Mouse (Mus musculus) hematopoietic stem cell, adult 5-6 weeks (primary cell): ENCODE results near the gene Mrpl49. TPM values are rescaled to one million over a fixed set of nuclear protein-coding genes. Genes with fewer than 3 reads are reported as not detected.
A peak's percentile ranks its signal among the peaks of the same experiment; 100 is the strongest.
"Not testable (repeated sequence)": the region's sequence is repeated elsewhere in the genome, so short reads cannot be mapped to it uniquely, and the experiment has no call there.

ENCODE experiments used
- ATAC-seq, 2 experiments: fragments of 125-278 bp in 1 of 2; replicated peaks in 1 of 2; 2 replicates each; pipeline ENCODE4 v1.8.0; 2016 to 2017; ENCODE audit warnings: inconsistent platforms in 2 of 2, mild to moderate bottlenecking in 2 of 2, moderate number of reproducible peaks in 2 of 2, low read depth in 1 of 2, moderate TSS enrichment in 1 of 2; ENCODE audit not compliant: low FRiP score in 2 of 2, poor library complexity in 2 of 2, severe bottlenecking in 2 of 2, insufficient read depth in 1 of 2, low TSS enrichment in 1 of 2
- total RNA-seq: library from RNA; stranded (forward); fragments of 172-1452, 232-1000 nt; gene quantifications from 2 replicates; pipeline ENCODE4 v1.2.3, GENCODE M21; 2017

The Mrpl49 gene
- total RNA-seq, 1 experiment from 2014 or later = 37.0 TPM

DNA sequence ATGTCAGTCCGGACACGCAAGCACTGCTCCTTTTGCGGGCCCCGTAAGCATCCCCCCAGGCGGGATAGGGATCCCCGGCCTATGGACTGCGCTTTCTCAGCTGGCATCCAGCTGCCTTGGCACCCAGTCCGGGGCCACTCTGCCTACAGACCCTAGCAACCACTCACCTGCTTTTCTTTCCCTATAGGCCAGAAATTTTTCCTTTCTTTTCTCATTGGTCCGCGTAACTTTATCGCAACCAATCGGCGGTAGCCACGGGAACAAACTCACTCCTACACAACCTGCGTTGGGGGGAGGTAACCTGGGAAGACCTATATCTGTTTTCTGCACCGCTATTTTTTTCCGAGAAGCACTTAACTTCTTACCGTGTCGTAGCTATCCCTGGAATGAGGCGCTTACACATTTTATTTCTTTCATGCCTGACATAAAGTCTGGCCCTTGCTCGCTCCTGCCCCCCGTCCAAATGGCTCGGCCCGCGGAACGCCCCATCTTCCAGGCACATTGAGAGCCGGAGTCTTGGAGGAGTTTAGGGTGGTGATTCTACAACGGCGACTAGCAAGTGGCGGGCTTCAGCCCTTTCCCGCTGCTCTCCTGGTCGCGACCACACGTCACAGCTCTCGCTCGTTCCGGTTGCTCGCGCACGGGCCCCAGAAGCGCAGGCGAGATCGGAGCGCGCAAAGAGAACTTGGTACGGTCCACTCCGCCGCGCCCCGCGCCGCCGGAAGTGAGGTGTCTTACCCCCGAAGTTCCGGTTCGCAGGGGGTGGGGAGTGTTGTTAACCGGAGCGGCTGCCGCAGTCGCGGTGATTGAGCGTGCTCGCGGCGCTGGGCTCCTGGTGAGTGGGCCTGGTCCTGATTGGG is 11.1 kb downstream of the Mrpl49 start, which contains the start of gene Syvn1:
TSS of gene Syvn1 (plus strand) at position 283 of the 860 bp plus-strand sequence.
- ATAC-seq = peak; percentile 86

DNA sequence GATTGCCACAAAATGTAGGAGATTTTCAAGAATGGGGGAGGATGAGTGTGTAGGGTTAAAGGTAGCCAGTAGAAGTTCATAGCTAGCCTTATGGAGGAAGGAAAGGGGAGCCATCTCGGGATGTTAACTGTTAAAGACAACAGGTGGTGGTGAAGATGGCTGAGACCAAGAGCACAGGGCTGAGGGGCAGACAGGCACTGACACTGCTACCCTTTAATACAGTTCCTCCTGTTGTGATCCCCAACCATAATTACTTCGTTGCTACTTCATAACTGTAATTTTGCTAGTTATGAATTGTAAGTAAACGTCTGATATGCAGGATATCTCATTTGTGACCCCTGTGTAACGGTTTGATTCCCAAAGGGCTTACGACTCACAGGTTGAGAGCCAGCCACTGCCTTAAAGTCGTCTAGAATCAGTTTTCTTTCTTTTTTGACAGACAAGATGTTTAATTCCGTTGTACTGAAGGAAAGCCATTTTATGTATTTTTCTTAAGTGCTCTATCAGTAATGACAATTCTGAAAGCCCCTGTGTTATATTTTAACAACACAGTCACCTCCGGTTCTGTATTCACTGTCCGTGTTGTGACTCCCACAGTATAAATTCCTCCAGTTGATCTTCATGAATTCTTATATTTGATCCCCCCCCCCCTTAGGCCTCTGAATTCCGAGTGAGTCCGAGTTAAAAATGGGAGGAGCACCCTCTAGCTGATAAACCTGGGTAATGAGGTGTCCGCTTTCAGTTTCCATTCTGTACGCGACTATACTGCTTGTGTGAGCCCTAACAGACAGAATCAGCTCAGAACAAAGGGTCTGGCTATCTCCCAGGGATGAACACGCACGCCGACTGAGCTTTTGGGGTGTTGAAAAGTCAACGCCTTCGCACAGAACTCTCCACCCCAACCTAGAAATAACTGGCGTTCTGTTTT is 12.0 kb downstream of the Mrpl49 start:
- ATAC-seq = peak in 1 of 2 experiments; percentile 12; a peak in 1 of 4 replicates

GRCm38 (mm10) chr19:6044102-6044501 is 13.5 kb downstream of the Mrpl49 start:
- ATAC-seq = not testable (repeated sequence)

DNA sequence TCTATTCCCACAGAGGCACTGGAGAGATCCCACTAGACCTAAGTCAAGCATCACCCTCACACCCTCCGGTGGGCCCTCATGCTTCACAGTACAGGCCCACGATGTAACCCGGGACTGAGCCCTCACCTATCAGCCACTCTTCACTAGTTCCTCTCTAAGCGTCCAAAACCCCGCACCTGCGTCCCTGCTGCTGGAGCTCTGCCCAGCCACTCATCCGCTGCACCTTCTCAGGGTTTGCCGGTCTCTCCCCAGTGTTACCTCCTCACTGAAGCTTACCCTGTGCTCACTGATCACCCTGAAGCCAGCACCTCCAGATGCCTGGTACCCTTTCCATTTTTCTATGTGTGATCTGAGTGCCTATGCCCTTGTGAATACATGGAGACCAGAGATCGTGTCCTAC is 15.3 kb downstream of the Mrpl49 start:
- ATAC-seq = no peak

GRCm38 (mm10) chr19:6040002-6040401 is 17.6 kb downstream of the Mrpl49 start:
- ATAC-seq = no peak

GRCm38 (mm10) chr19:6038326-6038725 is 19.3 kb downstream of the Mrpl49 start:
- no peak for ATAC-seq

- ATAC-seq = no peak
Observed at GRCm38 (mm10) chr19:6037695-6038094, 19.9 kb downstream of the Mrpl49 start.

DNA sequence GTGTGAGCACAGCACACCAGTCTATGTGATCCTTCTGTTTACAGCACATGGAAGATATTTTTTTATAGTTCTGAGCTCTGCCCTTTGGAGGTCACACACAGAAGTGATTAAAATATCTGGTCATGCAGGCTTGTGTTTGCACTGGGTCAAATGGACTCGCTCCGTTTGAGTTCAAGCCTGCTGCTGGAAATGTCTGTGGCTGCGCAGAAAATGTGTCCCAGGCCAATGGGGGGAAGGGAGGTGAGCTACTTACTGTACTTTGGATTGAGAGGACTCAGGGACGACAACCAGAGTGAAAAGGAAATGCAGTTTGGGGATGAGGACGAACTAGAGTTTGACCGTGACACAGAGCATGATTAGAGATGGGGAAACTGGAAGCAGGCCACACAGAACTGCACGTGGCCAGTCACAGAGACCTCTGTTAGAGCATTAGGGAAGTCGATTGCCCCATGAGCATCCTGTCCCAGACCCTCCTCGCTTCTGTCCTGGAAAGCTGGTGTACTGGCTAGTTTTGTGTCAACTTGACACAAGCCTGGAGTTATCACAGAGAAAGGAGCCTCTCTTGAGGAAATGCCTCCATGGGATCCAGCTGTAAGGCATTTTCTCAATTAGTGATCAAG is 21.5 kb downstream of the Mrpl49 start:
- no peak; a peak in 1 of 4 replicates for ATAC-seq

DNA sequence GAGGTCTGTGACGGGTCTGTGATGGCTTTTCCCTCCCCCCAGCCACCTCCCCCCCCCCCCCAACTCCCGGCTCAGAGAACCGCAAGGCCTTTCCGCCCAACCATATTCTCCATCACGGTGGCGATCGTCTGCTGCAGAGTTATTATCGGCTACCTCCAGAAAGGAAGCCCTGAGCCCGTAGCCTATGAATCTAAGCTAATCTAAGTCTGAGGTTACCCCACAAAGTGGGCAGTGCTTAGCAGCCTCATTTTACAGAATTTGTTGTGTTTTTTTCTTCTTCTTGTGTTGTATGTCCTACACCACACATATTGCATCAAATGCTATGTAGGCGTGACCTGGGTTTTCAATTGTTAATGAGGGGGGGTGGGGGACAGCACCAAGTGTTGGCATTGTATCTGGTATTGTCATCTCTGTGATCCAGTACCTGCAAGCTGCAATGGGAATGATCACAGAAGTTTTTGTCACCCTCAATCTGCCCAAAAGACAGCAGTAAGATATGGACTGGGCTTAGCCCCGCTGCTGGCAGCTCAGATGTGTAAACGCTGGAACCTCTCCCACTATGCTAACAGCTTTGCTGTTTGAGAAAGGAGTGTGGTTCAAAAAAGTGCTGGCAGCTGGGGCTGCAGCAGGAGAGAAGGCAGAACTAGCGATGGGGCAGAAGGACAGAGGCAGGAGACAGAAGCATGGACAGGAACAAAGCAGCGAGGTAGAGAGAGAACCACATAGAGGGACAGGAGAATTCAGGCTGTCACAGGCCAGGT is 26.9 kb downstream of the Mrpl49 start:
- ATAC-seq = no peak

GRCm38 (mm10) chr19:6029426-6029825 is 28.2 kb downstream of the Mrpl49 start:
- no peak for ATAC-seq

DNA sequence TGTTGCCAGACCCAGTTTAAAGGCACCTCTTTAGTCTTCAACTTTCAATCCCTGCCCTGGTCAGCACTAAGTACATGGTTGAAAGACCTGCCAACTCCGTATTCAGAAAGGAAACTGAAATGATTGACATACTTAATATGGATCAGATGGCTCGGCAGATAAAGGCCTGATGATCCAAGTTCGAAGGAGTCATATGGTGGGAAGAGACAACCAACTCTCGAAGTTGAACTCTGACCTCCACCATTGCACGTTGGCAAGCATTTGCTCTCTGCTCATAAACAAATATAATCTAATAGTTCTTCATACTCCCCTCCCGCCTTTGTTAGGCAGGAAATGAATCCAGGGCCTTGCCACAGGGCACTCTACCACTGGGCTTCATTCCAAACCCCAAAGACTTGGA is 28.6 kb downstream of the Mrpl49 start:
- ATAC-seq = no peak

GRCm38 (mm10) chr19:6023930-6024329 is 33.7 kb downstream of the Mrpl49 start:
- ATAC-seq = no peak

- no peak for ATAC-seq
Observed at GRCm38 (mm10) chr19:6023059-6023458, 34.5 kb downstream of the Mrpl49 start.

GRCm38 (mm10) chr19:6020276-6020675 is 37.3 kb downstream of the Mrpl49 start:
- ATAC-seq = no peak

DNA sequence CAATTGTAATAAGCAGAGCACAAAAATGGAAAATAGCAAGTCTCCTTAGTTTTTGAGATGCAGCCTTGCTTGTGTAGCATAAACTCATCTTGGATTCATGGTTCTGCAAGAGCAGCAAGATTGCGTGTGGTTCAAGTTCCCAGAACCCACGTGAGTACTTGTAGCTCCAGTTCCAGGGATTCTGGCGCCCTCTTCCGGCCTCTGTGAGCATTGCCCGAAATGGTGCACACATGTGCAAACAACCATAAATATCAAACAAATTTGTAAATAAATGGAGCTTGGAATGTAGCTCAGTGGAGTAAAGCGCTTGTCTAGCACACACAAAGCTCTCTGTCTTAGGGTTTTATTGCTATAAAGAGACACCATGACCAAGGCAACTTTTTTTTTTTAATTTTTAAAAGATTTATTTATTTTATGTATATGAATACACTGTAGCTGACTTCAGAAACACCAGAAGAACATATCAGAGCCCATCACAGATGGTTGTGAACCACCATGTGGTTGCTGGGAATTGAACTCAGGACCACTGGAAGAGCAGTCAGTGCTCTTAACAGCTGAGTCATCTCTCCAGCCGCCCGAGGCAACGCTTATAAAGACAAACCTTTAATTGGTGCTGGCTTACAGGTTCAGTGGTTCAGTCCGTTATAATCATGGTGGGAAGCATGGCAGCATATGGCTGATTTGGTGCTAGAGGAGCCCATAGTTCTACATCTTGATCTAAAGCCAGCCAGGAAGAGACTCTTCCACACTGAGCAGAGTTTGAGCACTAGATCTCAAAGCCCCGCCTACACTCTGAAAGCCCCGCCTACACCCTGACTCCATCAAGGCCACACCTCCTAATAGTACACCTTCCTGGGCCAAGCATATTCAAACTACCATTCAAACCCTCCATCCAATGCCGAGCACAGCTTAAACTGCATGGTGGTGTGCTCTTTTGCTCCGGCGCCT is 39.2 kb downstream of the Mrpl49 start:
- ATAC-seq = peak; percentile 61 to 65

DNA sequence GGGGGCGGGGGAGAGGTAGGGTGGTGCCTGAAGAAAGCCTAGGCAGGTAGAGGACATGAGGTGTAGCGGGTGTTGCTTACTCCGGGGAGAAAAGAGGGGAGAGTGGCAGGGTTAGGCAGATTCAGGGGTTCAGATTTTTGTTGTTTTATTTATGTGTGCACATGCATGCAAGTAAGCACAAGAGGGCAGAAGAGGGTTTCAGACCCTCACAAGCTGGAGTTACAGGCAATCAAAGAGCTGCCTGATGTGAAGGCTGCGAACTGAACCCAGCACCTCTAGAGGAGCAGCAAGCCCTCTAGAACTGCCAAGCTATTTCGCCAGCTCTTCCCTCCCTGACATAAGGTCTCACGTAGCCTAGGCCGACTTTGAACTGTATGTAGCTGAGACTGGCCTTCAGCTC is 41.1 kb downstream of the Mrpl49 start:
- ATAC-seq = no peak
